Mouse (Mus musculus) G1E (cell line): ENCODE data around the gene Zfp654.

Experiments used
- CTCF ChIP-seq: IDR thresholded peaks from 2 replicates; pipeline ENCODE4 v1.5.1; 2012; ENCODE audit warnings: low read depth, low read length, inconsistent platforms, mixed read lengths
- GATA1 ChIP-seq: IDR thresholded peaks from 2 replicates; pipeline ENCODE4 v1.6.1; 2012; ENCODE audit warnings: borderline replicate concordance, low read length, inconsistent platforms, mixed read lengths
- GATA2 ChIP-seq: IDR thresholded peaks from 2 replicates; pipeline ENCODE4 v1.6.1; 2012; ENCODE audit warnings: low read depth, low read length, inconsistent platforms, borderline replicate concordance
- POLR2AphosphoS5 ChIP-seq: IDR thresholded peaks from 2 replicates; pipeline ENCODE4 v1.6.1; 2012; ENCODE audit warnings: low read depth, low read length, inconsistent platforms; ENCODE audit not compliant: insufficient replicate concordance
- TAL1 ChIP-seq: conservative IDR thresholded peaks from 2 replicates; pipeline ENCODE4 v1.6.1; 2012; ENCODE audit warnings: low read depth, low read length, inconsistent platforms, mixed read lengths

DNA sequence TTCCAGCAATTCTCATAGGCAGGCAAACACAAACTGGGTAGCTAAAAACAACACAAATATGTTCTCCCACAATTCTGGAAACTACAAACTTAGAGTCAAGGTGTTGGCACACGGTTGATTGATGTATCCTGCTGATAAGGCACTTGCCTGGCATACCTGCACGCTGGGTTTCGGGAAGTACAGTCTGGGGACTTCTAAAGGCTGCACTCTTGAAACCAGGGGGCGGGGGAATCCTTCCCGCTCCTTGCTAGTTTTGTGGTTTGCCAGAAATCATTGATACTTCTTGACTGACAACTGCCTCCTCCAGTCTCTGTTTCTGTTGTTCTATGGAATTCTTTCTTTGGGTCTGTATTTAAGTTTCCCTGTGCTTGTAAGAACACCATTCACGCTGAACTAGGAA is 17.2 kb upstream of the Zfp654 start:
- TF ChIP-seq GATA1 (no peak), CTCF (no peak), TAL1 (no peak), GATA2 (no peak), POLR2AphosphoS5 (no peak)
